Mouse (Mus musculus): ENCODE results near the gene Gpank1.

The Gpank1 gene

DNA sequence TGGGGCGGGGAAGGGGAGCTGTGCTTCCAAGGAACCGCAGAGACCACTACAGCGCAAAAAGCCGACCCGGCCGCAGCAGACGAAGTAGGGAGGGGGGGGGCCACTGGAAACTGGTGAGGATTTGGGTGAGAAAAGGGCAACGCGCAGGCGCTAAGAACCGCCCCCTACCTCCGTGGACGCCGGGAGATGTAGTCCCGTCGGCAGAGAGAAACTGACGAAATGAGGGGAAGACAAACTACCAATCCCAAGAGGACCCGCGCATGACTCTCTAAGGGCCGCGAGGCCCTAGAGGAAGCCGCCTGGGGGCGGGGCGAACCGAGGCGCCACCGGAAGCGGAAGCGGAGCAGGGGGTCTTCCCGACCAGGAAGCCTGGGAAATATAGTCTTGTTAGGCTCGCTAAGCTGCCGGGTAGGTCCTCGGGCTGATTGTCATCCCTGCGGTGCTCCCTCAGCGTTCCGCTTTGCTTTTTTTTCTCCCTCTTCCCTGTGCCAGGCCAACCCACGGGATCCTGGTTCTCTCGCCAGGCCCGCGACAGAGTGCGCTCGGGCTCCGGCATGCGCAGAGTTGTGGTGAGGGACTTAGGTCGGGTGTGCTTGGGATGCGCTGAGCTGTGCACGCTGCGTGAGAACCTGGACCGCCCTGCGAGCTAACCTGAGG lies at the start of gene Gpank1:
Gene Gpank1, plus strand, starts transcription at position 313 of the 657 bp plus-strand sequence.
- peak; percentile 91 to 97 for DNase-seq (ENCODE audit: low spot score in 2 of 2)

DNA sequence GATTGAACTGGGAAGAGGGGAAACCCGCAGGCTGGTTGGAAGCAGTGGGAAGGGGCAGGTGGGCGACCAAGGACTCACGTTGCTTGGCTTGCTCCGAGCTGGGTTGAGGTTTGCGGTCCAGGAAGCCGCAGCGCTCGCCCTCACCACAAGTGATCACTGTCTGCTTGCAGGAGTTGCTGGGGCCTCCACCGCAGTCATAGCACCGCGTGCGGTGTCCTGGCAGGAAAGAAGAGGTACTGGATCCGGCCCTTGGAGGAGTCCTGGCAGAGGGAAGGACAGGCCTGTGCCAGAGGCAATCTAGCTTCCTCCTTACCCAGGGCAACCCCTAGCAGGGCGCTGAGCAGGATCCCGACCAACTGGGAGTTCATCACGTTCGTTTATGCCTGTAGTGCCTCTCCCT lies 47.2 kb upstream of the Gpank1 start:
- no peak for DNase-seq (ENCODE audit: low spot score in 2 of 2)

DNA sequence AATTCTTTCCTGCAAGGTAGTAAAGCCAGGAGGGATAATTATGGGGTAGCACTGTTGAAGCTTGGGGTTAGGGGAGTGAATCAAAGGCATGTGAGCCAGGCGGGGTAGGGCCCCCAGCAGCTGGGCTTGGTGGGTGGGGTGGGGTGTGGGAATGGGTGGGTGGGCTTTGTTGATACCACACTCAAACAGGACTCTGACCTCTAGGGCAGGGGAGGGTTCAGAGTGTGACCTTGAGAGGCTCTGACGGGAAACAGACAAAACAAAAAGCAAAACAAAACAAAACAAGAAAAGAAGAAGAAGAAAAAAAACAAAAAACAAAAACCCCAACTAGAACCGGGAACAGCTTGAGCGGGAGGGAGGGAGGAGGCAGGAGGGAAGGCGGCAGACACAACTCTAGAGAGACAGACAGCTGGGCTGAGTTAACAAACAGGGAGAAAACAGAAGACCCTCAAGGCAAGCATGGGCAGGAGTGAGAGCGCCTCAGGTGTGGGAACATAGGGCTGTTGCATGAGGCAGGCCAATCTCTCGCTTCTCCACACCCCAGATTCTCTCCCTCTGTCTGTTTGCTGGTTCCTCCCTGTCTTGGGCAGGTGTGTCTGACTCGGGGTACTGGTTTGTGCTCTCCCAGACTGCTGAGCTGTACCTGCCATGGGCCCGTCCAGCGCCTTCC lies 44.6 kb upstream of the Gpank1 start, which contains the start of gene Ly6g6e:
Gene Ly6g6e, plus strand, starts transcription at position 396 of the 670 bp plus-strand sequence.
- no peak for DNase-seq (ENCODE audit: low spot score in 2 of 2)

DNA sequence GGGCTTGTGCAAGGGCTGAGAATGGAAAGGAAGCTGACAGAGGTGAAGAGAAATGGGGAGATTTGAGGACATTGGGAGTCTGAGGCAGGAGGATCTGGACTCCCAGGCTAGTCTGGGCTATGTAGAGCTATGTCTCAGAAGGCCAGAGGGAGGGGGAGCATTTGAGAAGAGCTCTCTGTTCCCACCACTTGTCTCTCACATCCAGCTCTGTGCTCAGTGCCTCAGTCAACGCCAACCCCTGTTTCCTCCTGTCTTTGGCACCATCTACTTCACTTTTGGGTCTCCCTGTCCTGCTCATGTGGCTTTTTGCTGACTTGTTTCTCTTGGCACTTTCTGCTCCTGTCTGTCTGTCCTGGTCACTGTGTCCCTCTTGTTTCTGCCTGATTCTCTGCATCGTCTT lies 44.0 kb upstream of the Gpank1 start:
- DNase-seq (ENCODE audit: low spot score in 2 of 2): no peak

DNA sequence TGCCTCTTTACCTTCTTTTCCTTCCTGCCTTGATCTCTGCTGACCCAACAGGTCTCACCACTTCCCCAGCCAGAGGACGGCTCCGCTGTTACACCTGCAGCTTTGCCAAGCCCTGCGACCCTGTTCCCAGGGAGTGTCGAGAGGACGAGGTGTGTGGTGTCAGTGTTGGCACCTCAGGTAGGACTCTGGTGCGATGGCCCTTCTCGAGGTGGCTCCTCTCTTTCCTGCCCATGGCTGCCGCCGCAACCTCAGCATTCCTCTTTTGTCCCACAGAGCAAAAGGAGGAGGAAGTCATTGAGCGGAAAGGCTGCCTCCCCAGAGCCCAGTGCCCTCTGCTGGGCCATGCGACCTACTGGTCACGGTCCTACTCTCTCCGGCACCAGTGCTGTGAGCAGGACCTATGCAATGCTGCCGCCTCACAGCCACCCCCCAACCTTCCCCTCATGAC lies 43.4 kb upstream of the Gpank1 start, which contains the start of gene Ly6g6d:
Gene Ly6g6d, minus strand, starts transcription at position 280 of the 448 bp plus-strand sequence.
- no peak for DNase-seq (ENCODE audit: low spot score in 2 of 2)

DNA sequence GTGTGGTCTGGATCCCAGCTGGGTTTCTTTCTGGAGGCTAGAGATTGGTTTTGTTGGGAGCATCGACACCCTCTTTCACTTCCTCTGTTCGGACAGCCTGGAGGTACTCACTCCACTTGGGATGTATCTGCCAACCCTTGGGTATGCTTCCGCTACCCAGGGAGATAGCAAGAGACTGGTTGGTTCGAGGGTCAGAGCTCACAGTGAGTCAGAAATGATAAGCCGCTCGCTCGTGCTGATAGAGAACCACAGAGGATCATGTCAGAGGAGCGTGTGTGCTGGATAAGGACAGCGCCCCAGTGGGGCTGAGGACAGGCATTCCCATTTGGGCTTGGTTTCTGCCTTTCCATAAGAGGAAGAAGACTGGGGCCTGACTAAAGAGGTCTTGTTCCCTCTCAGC lies 41.5 kb upstream of the Gpank1 start:
- DNase-seq (ENCODE audit: low spot score in 2 of 2): no peak

DNA sequence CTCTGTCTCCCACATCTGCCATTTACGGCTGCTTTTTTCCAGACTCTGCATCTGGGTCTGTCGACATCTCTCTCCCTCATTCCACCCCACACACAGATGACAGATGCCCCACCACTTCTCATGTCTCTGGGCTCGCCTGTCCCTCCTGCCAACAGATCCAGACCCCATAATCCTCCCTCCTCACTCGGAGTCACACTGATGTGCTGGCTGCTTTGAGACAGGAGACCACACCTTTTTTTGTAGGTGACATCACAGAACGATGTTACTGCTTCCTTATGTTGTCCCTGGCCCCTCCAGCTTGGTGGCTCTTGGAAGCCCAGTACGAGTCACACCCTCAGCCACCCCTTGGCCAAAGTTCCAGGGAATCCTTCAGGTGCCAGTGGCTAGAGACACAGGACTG lies 41.0 kb upstream of the Gpank1 start:
- no peak for DNase-seq (ENCODE audit: low spot score in 2 of 2)

DNA sequence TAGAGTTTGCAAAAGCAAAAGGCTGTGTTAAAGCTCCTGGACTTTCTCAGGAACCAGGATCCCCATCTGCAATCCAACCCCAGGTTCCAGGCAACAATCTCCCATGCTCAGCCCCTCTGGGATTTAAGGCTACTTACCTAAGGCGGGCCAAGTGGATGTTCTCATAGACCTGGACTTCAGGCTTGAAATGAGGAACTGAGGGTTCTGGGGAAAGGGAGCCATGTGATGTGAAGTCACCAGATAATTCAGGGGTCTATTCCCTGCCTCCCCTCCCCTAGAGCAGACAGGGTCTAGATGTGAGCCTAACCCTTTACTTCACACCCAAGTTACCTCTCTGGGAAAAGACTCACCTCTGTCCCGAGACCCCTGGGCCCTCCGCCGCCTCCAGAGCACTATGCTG lies 40.5 kb upstream of the Gpank1 start:
- DNase-seq (ENCODE audit: low spot score in 2 of 2): no peak

DNA sequence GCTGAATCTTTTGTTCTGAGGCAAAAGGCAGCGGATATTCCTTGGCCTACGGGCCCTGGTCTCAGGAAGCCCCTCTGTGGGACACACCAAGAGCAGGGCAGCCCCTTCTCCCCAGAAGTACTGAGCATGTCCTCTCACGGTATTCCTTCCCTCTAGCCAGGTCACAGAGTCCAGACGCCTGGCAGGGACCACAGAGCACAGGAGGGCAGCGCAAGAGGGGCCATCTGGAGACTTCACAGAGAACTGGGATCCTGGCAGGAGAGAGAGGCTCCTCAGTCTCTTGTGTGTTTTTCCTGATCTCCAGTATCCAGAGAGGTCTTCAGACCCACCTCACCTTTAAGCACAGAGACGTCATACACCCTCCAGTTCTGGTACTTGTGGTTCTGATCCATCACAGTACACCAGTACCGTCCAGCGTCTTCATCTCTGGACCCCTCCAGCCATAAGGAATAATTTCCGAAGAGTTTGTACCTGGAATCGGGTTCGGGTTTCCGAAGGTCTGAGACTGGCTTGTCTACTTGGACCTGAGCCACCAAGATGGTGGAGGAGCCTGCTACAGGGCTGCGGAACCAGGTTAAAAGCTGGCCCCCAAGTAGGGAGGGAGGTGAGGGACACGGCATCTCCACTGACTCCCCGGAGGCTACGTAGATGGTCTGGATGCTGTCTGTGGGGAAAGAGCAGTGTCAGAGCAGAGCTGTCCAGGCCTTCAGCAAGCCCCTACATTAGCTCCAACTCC lies 38.2 kb upstream of the Gpank1 start:
- DNase-seq (ENCODE audit: low spot score in 2 of 2): no peak

DNA sequence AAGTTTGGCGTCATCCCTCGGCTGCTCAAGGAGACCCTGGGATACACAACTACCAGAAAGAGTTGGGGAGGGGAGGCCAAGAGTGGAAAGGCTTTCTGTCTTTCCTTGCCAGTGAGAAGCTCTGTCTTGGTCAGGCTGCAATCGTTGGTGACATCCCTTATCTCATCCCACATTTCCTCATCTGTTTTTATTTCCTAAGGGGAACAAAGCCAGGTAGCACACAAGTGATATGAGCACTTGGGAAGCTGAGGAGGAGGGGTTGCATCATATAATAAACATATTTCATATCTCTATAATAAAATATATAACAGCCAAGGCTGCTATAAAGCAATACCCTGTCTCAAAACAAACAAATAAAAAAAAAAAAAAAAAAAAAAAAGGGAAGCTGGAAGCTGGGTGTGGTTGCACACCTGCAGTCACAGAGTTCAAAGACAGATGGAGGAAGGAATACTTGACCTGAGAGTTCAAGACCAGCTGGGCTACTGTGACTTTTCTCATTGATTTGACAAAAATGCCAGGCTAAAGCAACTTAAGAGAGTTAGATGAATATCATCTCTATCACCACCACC lies 37.2 kb upstream of the Gpank1 start:
- no peak for DNase-seq (ENCODE audit: low spot score in 2 of 2)

DNA sequence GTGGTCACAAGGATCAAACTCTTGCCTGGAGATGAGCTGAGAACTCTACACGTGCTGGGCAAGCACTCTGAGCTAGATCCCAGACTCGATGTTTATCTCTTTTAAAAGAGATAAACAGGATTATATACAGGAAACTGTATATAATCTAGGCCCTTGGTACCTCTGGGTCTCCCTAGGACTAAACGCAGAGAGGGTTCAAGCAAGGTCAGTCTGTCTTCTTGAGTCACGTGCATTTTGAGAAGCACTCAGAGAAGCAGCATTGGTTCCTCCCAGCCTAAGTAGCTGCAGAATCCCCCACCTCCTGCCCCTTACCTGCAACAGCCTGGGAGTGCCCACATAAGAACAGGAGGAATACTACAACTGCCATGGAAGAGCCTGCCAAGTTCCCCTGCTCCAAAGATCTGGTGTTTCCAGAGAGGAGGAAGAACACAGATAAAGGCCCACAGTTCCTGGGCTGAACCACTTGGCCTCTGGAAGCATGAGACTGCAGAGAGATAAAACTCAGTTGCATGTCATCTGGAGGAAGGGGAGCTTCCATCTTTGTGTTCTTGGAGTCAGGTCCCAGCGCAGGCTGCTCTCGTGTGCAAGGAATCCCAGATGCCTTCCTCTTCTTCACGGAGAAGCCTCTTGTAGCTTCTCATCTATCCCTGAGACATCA lies 35.9 kb upstream of the Gpank1 start, which contains the start of gene Ly6g6f:
Gene Ly6g6f, minus strand, starts transcription at position 403 of the 658 bp plus-strand sequence.
- no peak for DNase-seq (ENCODE audit: low spot score in 2 of 2)

DNA sequence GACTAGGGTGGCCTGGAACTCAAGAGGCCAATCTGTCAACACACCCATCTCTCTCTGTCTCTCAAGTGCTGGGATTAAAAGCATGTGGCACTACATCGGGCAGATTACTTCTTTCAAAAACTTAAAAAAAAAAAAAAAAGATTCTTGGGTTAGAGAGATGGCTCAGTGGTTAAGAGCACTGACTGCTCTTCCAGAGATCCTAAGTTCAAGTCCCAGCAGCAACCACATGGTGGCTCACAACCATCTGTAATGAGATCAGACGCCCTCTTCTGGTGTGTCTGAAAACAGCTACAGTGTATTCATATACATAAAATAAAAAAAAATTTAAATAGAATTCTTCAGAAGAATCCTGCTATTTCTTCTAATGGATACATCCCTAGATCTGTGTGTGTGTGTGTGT lies 33.1 kb upstream of the Gpank1 start:
- no peak for DNase-seq (ENCODE audit: low spot score in 2 of 2)

DNA sequence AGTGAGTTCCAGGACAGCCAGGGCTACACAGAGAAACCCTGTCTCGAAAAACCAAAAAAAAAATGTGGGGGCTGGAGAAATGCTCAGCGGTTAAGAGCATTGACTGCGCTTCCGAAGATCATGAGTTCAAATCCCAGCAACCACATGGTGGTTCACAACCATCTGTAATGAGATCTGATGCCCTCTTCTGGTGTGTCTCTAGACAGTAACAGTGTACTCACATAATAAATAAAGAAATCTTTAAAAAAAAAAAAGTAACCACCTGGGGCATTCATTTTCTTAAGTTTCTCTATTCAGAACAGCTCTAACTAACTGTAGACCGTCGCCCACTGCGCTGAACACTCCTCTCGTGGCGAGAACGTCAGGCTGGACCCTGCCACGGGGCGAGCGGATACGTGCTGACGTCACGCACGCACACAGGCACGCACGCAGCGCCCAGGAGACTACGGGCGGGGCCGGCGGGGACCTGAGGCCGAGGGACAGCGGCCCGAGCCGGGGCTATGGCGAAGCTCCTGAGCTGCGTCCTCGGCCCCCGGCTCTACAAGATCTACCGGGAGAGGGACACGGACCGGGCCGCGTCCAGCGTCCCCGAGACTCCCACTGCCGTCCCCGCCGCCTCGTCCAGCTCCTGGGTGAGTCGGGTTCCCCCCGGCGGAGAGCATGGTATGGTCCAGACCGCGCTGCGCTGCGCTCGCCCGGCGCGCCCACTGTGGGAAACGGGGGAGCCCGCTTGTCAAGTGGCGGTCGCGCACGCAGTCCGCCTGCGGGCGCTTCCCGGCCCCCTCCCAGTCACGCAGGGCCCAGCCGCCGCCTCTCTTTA lies 32.2 kb upstream of the Gpank1 start, which contains the start of gene Abhd16a:
Gene Abhd16a, plus strand, starts transcription at position 439 of the 820 bp plus-strand sequence.
- peak; percentile 77 to 93 for DNase-seq (ENCODE audit: low spot score in 2 of 2)

DNA sequence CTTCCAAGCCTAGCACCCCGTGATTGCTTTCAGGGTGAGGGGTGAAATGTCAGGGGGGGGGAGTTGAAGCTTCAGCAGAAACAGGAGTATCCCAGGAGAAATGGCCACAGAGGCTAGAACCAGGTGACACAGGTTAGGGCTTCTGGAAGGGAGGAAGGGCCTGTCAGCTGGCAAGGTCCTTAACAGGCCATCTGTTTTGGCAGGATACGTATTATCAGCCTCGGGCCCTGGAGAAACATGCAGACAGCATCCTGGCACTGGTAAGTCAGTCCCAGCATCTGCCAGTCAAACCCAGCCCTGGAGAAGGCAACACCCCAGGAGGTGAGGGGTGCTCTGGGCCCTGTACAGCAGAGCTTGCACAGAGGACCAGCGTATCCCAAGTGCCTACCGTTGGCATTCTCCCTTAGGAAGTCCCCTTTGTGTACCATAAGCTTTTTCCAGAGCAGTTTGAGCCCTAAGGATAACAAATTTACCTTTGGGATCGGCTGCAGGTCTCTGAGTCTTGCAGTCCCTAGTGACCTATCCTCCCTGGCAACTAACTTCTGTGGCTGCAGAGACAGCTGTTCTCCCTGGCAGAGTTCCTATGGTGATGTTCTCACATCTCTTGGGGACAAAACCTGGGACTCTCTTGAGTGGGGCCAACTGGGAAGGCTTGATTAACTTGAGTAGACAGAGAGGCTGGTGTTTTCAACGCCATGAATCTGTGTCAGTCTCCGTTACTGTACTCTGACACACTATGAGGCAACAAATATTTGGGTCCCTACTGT lies 30.9 kb upstream of the Gpank1 start:
- peak in 1 of 2 experiments; percentile 57 for DNase-seq (ENCODE audit: low spot score in 2 of 2)

DNA sequence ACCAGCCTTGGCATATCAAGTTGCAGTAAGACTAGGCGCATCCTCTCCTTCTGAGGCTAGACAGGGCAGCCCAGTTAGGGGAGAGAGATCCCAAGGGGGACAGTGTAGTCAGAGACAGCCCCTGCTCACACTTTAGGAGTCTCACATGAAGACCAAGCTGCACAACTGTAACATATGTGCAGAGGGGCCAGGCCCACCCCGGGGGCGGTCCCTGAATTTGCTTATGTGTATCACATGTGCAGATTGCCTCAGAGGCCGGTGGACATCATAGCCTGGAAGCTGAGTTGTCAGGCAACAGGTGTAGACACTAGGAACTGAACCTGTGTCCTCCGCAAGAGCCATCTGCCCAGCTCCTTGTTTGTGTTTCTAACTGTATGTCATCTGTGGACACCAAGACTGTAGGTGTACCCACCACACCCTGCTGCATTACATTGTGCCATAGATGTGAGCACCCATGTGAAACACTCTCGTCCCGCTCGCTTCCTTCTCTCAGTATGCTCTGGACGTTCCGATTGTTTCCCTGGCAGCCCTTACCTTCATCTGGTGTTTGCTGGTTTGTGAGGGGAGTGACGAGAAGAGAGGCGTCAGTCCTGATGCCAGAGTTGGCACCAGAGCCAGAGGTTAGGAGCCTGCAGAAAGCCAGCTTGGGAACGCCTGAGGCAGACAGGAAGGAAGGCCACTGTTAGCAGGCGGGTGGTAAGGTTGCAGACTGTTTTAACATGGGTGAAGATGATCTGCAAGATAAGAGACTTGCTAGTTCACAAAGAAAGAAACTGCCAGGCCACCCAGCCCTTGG lies 28.7 kb upstream of the Gpank1 start:
- DNase-seq (ENCODE audit: low spot score in 2 of 2): no peak

DNA sequence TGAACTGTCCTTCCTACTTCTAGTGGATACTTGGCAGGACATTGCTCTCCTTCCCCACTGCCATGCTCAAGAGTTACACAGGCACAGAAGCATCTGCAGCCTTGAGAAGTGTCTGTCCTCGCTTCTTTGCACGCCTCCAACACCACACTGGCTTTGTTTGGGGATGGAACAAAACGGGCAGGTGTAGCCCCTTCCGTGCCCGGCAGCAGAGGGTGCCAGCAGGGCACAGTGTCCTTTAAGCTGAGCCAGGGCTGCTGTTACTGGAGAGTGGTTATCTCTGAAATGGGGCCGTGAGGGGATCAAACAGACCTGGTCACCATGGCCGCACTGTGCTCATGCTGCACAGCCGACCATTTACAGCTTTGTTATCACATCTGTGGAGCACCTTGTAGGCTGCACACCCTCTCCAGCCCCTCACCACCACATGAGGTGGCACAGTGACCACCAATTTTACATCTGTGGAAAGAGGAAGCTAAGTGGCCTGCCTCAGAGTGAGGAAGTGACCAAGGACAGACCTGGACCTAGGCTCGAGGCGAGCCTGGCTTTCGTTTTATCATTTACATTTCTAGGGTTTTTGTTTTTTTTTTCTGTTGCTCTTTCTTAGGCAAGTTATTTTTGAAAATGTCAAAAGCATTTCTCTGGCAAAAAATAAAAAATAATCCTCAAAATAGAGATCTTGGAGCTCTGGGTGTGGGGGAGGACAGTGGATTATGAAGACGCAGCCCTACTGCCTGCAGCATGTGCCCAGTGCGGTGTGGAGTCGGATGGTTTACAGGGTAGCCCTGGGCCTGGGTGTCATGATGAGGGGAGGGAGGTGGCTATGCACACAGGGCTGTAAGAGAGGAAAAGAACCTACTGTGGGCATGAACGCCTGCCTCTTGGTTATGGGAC lies 26.5 kb upstream of the Gpank1 start:
- DNase-seq (ENCODE audit: low spot score in 2 of 2): no peak

DNA sequence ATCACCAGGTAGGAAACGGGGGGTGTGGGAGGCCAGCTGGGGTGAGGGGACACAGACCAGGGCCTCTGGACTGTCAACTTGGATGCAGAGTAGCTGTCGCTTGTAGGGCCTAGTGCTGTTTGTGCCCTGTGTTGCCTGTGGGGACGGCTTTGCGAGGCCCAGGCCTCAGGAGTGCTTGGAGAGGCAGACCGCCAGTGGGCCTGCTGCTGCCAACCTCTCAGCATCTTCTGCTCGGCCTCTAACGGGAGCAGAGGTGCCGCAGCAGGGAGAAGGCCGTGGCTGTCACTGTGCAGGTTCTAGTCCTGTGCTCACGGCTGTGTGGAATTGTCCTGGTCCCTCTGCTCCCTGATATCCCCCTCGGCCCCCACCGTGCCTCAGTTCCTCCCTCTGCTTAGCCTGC lies 24.7 kb upstream of the Gpank1 start:
- no peak for DNase-seq (ENCODE audit: low spot score in 2 of 2)

DNA sequence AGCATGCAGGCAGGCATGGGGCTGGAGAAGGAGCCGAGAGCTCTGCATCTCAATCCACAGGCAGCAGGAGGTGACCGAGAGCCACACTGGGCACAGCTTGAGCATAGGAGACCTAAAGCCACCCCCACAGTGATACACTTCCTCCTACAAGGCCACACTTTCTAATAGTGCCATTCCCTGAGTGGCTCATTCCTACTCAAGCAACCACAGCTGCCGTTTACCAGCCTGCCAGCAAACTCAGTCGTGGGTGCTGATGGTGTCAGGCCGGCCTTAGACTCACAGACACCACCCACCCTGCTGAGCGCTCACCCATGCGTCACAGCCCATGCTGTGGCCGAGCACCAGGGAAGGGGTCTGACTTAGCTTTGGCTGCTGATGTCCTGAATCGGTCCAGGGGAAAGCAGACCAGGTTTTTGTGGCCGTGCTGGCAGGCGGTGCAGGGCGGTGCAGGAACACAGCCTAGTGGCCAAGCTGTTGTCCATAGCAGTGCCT lies 24.0 kb upstream of the Gpank1 start:
- peak in 1 of 2 experiments; percentile 56 for DNase-seq (ENCODE audit: low spot score in 2 of 2)
